Mouse (Mus musculus): Measurements from ENCODE around the gene Rragc. TPM values are rescaled to one million over a fixed set of nuclear protein-coding genes. Genes with fewer than 3 reads are reported as not detected.
"Not testable (repeated sequence)": the region's sequence is repeated elsewhere in the genome, so short reads cannot be mapped to it uniquely, and the experiment has no call there.

Gene Rragc
- polyA plus RNA-seq, 1 experiment from 2014 or later, result 57.3 TPM

GRCm38 (mm10) chr4:123918851-123919250 lies 1.6 kb downstream of the Rragc start:
- WGBS, result 72% methylated on average over 2 of the region's 2 CpGs
- H3K4me2 ChIP-seq (replicated peaks), result peak overlapping the region; percentile 79
- H3K36me3 ChIP-seq, result peaks cover 30% of the 10 kb centered on the region
- H3K9me3 ChIP-seq (replicated peaks), result no peaks in the 10 kb centered on the region
- H3K4me3 ChIP-seq (replicated peaks), result peak overlapping the region; percentile 99; the same call in 1 of the 2 replicates
- no peaks in the 10 kb centered on the region for H3K27me3 ChIP-seq
- peaks cover 17% of the 10 kb centered on the region for H3K4me1 ChIP-seq
- no peak for ATAC-seq (ENCODE audit: insufficient number of reproducible peaks, low FRiP score, low TSS enrichment, low read depth)
- no peak overlapping the region for H3K9ac ChIP-seq
- H3K27ac ChIP-seq (replicated peaks), result no peak overlapping the region

- peaks cover 14% of the 10 kb centered on the region for H3K4me1 ChIP-seq
Measured at GRCm38 (mm10) chr4:123921055-123921565, 3.9 kb downstream of the Rragc start.

GRCm38 (mm10) chr4:123927961-123928360 lies 10.7 kb downstream of the Rragc start:
- no peak for ATAC-seq (ENCODE audit: insufficient number of reproducible peaks, low FRiP score, low TSS enrichment, low read depth)
- no peaks in the 10 kb centered on the region for H3K27me3 ChIP-seq
- H3K4me3 ChIP-seq (replicated peaks), result no peak overlapping the region
- no peak overlapping the region for H3K9ac ChIP-seq
- no peaks in the 10 kb centered on the region for H3K4me1 ChIP-seq
- H3K36me3 ChIP-seq, result peaks cover 78% of the 10 kb centered on the region
- no peak overlapping the region for H3K27ac ChIP-seq (replicated peaks)
- no peak overlapping the region for H3K4me2 ChIP-seq (replicated peaks)
- no peaks in the 10 kb centered on the region for H3K9me3 ChIP-seq (replicated peaks)

More at GRCm38 (mm10) chr4:123921055-123921565, 3.9 kb downstream of the Rragc start:
- no peak overlapping the region for H3K4me3 ChIP-seq (replicated peaks)
- 93% methylated on average over 4 of the region's 4 CpGs for WGBS
- ATAC-seq (ENCODE audit: insufficient number of reproducible peaks, low FRiP score, low TSS enrichment, low read depth), result no peak
- H3K27me3 ChIP-seq, result no peaks in the 10 kb centered on the region
- H3K9me3 ChIP-seq (replicated peaks), result no peaks in the 10 kb centered on the region
- no peak overlapping the region for H3K9ac ChIP-seq
- peaks cover 45% of the 10 kb centered on the region for H3K36me3 ChIP-seq
- H3K4me2 ChIP-seq (replicated peaks), result no peak overlapping the region
- no peak overlapping the region for H3K27ac ChIP-seq (replicated peaks)

GRCm38 (mm10) chr4:123929994-123930393 lies 12.7 kb downstream of the Rragc start:
- no peak overlapping the region for H3K27ac ChIP-seq (replicated peaks)
- no peaks in the 10 kb centered on the region for H3K9me3 ChIP-seq (replicated peaks)
- no peak for ATAC-seq (ENCODE audit: insufficient number of reproducible peaks, low FRiP score, low TSS enrichment, low read depth)
- no peak overlapping the region for H3K4me2 ChIP-seq (replicated peaks)
- no peaks in the 10 kb centered on the region for H3K27me3 ChIP-seq
- no peaks in the 10 kb centered on the region for H3K4me1 ChIP-seq
- H3K36me3 ChIP-seq, result peaks cover 81% of the 10 kb centered on the region
- no peak overlapping the region for H3K4me3 ChIP-seq (replicated peaks)
- H3K9ac ChIP-seq, result no peak overlapping the region
- 93% methylated on average over 4 of the region's 4 CpGs for WGBS

- Histone ChIP-seq H3K9ac (no peak overlapping the region), H3K36me3 (peaks cover 68% of the 10 kb centered on the region), H3K27ac (replicated peaks) (no peak overlapping the region), H3K4me1 (no peaks in the 10 kb centered on the region), H3K4me3 (replicated peaks) (no peak overlapping the region), H3K9me3 (replicated peaks) (no peaks in the 10 kb centered on the region), H3K27me3 (no peaks in the 10 kb centered on the region), H3K4me2 (replicated peaks) (no peak overlapping the region)
- 83% methylated on average over 4 of the region's 4 CpGs for WGBS
- no peak for ATAC-seq (ENCODE audit: insufficient number of reproducible peaks, low FRiP score, low TSS enrichment, low read depth)
Measured at GRCm38 (mm10) chr4:123934306-123934705, 17.1 kb downstream of the Rragc start.

- 85% methylated on average over 7 of the region's 7 CpGs for WGBS
- H3K9me3 ChIP-seq (replicated peaks), result no peaks in the 10 kb centered on the region
- H3K27ac ChIP-seq (replicated peaks), result no peak overlapping the region
- no peak overlapping the region for H3K9ac ChIP-seq
- H3K4me3 ChIP-seq (replicated peaks), result no peak overlapping the region
- no peaks in the 10 kb centered on the region for H3K27me3 ChIP-seq
- no peak for ATAC-seq (ENCODE audit: insufficient number of reproducible peaks, low FRiP score, low TSS enrichment, low read depth)
- peaks cover 53% of the 10 kb centered on the region for H3K36me3 ChIP-seq
- H3K4me2 ChIP-seq (replicated peaks), result no peak overlapping the region
- H3K4me1 ChIP-seq, result no peaks in the 10 kb centered on the region
Measured at GRCm38 (mm10) chr4:123936059-123936458, 18.8 kb downstream of the Rragc start.

GRCm38 (mm10) chr4:123939838-123940237 lies 22.6 kb downstream of the Rragc start:
- WGBS, result 9% methylated on average over 4 of the region's 4 CpGs
- no peak overlapping the region for H3K9ac ChIP-seq
- H3K4me2 ChIP-seq (replicated peaks), result no peak overlapping the region
- no peaks in the 10 kb centered on the region for H3K27me3 ChIP-seq
- no peak overlapping the region for H3K27ac ChIP-seq (replicated peaks)
- no peaks in the 10 kb centered on the region for H3K4me1 ChIP-seq
- peaks cover 24% of the 10 kb centered on the region for H3K36me3 ChIP-seq
- H3K9me3 ChIP-seq (replicated peaks), result no peaks in the 10 kb centered on the region
- ATAC-seq (ENCODE audit: insufficient number of reproducible peaks, low FRiP score, low TSS enrichment, low read depth), result no peak
- H3K4me3 ChIP-seq (replicated peaks), result no peak overlapping the region

- not testable (repeated sequence) for H3K27me3 ChIP-seq; H3K4me2 ChIP-seq (replicated peaks); H3K9ac ChIP-seq; H3K4me1 ChIP-seq; ATAC-seq (ENCODE audit: insufficient number of reproducible peaks, low FRiP score, low TSS enrichment, low read depth); H3K27ac ChIP-seq (replicated peaks); H3K9me3 ChIP-seq (replicated peaks); H3K4me3 ChIP-seq (replicated peaks)
- H3K36me3 ChIP-seq, result peaks cover 14% of the 10 kb centered on the region
- 71% methylated on average over 7 of the region's 7 CpGs for WGBS
Measured at GRCm38 (mm10) chr4:123940878-123941277, 23.6 kb downstream of the Rragc start.

GRCm38 (mm10) chr4:123946701-123947100 lies 29.5 kb downstream of the Rragc start:
- 85% methylated on average over 4 of the region's 4 CpGs for WGBS

GRCm38 (mm10) chr4:123947149-123947548 lies 29.9 kb downstream of the Rragc start:
- H3K9ac ChIP-seq, result no peak overlapping the region
- H3K4me3 ChIP-seq (replicated peaks), result no peak overlapping the region
- no peak overlapping the region for H3K27ac ChIP-seq (replicated peaks)
- no peaks in the 10 kb centered on the region for H3K4me1 ChIP-seq
- 69% methylated on average over 5 of the region's 5 CpGs for WGBS
- peaks cover 7% of the 10 kb centered on the region for H3K27me3 ChIP-seq
- H3K36me3 ChIP-seq, result no peaks in the 10 kb centered on the region
- no peak for ATAC-seq (ENCODE audit: insufficient number of reproducible peaks, low FRiP score, low TSS enrichment, low read depth)
- H3K9me3 ChIP-seq (replicated peaks), result no peaks in the 10 kb centered on the region
- no peak overlapping the region for H3K4me2 ChIP-seq (replicated peaks)

More at GRCm38 (mm10) chr4:123946701-123947100, 29.5 kb downstream of the Rragc start:
- no peak overlapping the region for H3K4me3 ChIP-seq (replicated peaks)
- no peak overlapping the region for H3K27ac ChIP-seq (replicated peaks)
- no peaks in the 10 kb centered on the region for H3K36me3 ChIP-seq
- peaks cover 7% of the 10 kb centered on the region for H3K27me3 ChIP-seq
- no peaks in the 10 kb centered on the region for H3K4me1 ChIP-seq
- no peaks in the 10 kb centered on the region for H3K9me3 ChIP-seq (replicated peaks)
- no peak overlapping the region for H3K4me2 ChIP-seq (replicated peaks)
- no peak for ATAC-seq (ENCODE audit: insufficient number of reproducible peaks, low FRiP score, low TSS enrichment, low read depth)
- no peak overlapping the region for H3K9ac ChIP-seq

- Histone ChIP-seq H3K9me3 (replicated peaks) (no peaks in the 10 kb centered on the region), H3K27me3 (peaks cover 7% of the 10 kb centered on the region), H3K36me3 (no peaks in the 10 kb centered on the region), H3K4me3 (replicated peaks) (no peak overlapping the region), H3K4me2 (replicated peaks) (no peak overlapping the region), H3K27ac (replicated peaks) (no peak overlapping the region), H3K4me1 (no peaks in the 10 kb centered on the region), H3K9ac (no peak overlapping the region)
- no peak for ATAC-seq (ENCODE audit: insufficient number of reproducible peaks, low FRiP score, low TSS enrichment, low read depth)
- 60% methylated on average over 6 of the region's 6 CpGs for WGBS
Measured at GRCm38 (mm10) chr4:123948901-123949300, 31.7 kb downstream of the Rragc start.

GRCm38 (mm10) chr4:123949649-123950048 lies 32.4 kb downstream of the Rragc start:
- Histone ChIP-seq H3K36me3 (no peaks in the 10 kb centered on the region), H3K4me2 (replicated peaks) (no peak overlapping the region), H3K27me3 (peaks cover 7% of the 10 kb centered on the region), H3K4me1 (no peaks in the 10 kb centered on the region), H3K4me3 (replicated peaks) (no peak overlapping the region), H3K9me3 (replicated peaks) (no peaks in the 10 kb centered on the region), H3K27ac (replicated peaks) (no peak overlapping the region), H3K9ac (no peak overlapping the region)
- no peak for ATAC-seq (ENCODE audit: insufficient number of reproducible peaks, low FRiP score, low TSS enrichment, low read depth)
- 74% methylated on average over 10 of the region's 10 CpGs for WGBS
